Mouse (Mus musculus) neural tube, embryonic 11.5 days (tissue): ENCODE measurements around the gene Rpp25l. TPM values are rescaled to one million over a fixed set of nuclear protein-coding genes. Genes with fewer than 3 reads are reported as not detected.

Source experiments
- ATAC-seq: fragments of 200-750 bp; cut with Nextera tagmentation; 2 replicates; pipeline ENCODE4 v1.8.0; 2017; ENCODE audit warnings: moderate number of reproducible peaks, mild to moderate bottlenecking, moderate TSS enrichment, moderate library complexity; ENCODE audit not compliant: insufficient read depth, low FRiP score, low TSS enrichment
- DNase-seq: peaks from one replicate; pipeline ENCODE4 v3.0.0-alpha.2; 2015; ENCODE audit warnings: low spot score
- H3K27ac ChIP-seq: fragments of 300-500 bp; sonication (generic); 2 replicates; pipeline ENCODE4 v1.5.1; 2014; ENCODE audit warnings: low read depth, mild to moderate bottlenecking, low read length
- H3K27me3 ChIP-seq: fragments of 300-500 bp; sonication (generic); 2 replicates; pipeline ENCODE4 v1.6.1; 2014; ENCODE audit warnings: mild to moderate bottlenecking, low read length, mixed read lengths; ENCODE audit not compliant: control insufficient read depth, insufficient read depth
- H3K36me3 ChIP-seq: fragments of 300-500 bp; sonication (generic); 2 replicates; pipeline ENCODE4 v1.6.1; 2014; ENCODE audit warnings: mild to moderate bottlenecking, low read length, moderate library complexity, mixed read lengths; ENCODE audit not compliant: control insufficient read depth, insufficient read depth
- H3K4me1 ChIP-seq: fragments of 300-500 bp; sonication (generic); 2 replicates; pipeline ENCODE4 v1.6.1; 2014; ENCODE audit warnings: low read length, mixed read lengths; ENCODE audit not compliant: control insufficient read depth, insufficient read depth
- H3K4me2 ChIP-seq: fragments of 300-500 bp; sonication (generic); 2 replicates; pipeline ENCODE4 v1.6.1; 2014; ENCODE audit warnings: low read depth, mild to moderate bottlenecking, moderate library complexity
- H3K4me3 ChIP-seq: fragments of 300-500 bp; sonication (generic); 2 replicates; pipeline ENCODE4 v1.5.1; 2014; ENCODE audit warnings: low read depth, low read length
- H3K9ac ChIP-seq: fragments of 300-500 bp; sonication (generic); 2 replicates; pipeline ENCODE4 v1.6.1; 2014; ENCODE audit warnings: mild to moderate bottlenecking, low read length
- H3K9me3 ChIP-seq: fragments of 300-500 bp; sonication (generic); 2 replicates; pipeline ENCODE4 v1.6.1; 2016; ENCODE audit warnings: low read length; ENCODE audit not compliant: control insufficient read depth
- WGBS: fragments of 180-500 bp; shearing (Covaris S2); extraction: QIAGEN DNeasy Blood & Tissue Kit; methylation state at CpG from one replicate; pipeline ENCODE4 v1.1.7; 2014; 5-methylcytosine and 5-hydroxymethylcytosine counted together
- polyA plus RNA-seq: library from polyadenylated mRNA; unstranded; fragments of >200 nt; fragmentation: Nextera tagmentation; extraction: Ambion mirVana; gene quantifications from 2 replicates; pipeline ENCODE4 v1.2.1, GENCODE M21; 2014

Gene Rpp25l
- polyA plus RNA-seq, 1 experiment from 2014 or later, result 81.2 TPM

GRCm38 (mm10) chr4:41672522-41672963 is 40.8 kb downstream of the Rpp25l start:
- Histone ChIP-seq H3K27ac (peak overlapping the region; percentile 65), H3K4me3 (no peak overlapping the region), H3K4me2 (no peak overlapping the region), H3K9me3 (no peaks in the 10 kb centered on the region), H3K27me3 (no peaks in the 10 kb centered on the region), H3K9ac (peak overlapping the region; percentile 41), H3K36me3 (no peaks in the 10 kb centered on the region), H3K4me1 (peaks cover 43% of the 10 kb centered on the region)
- ATAC-seq, result no peak
- no peak for DNase-seq
- 27% methylated on average over 8 of the region's 8 CpGs for WGBS

GRCm38 (mm10) chr4:41671963-41672480 is 41.3 kb downstream of the Rpp25l start:
- no peak for DNase-seq
- H3K36me3 ChIP-seq, result no peaks in the 10 kb centered on the region
- ATAC-seq, result peak; percentile 28; the same call in 1 of the 2 replicates
- peak overlapping the region; percentile 41 for H3K9ac ChIP-seq
- H3K4me1 ChIP-seq, result peaks cover 39% of the 10 kb centered on the region
- no peak overlapping the region for H3K4me2 ChIP-seq
- no peaks in the 10 kb centered on the region for H3K9me3 ChIP-seq
- H3K27ac ChIP-seq, result peak overlapping the region; percentile 65; the same call in 1 of the 2 replicates
- WGBS, result 8% methylated on average over 8 of the region's 8 CpGs
- H3K27me3 ChIP-seq, result no peaks in the 10 kb centered on the region
- H3K4me3 ChIP-seq, result no peak overlapping the region

GRCm38 (mm10) chr4:41671500-41671899 is 41.8 kb downstream of the Rpp25l start:
- H3K36me3 ChIP-seq, result no peaks in the 10 kb centered on the region
- 41% methylated on average over 5 of the region's 5 CpGs for WGBS
- H3K9ac ChIP-seq, result no peak overlapping the region
- H3K9me3 ChIP-seq, result no peaks in the 10 kb centered on the region
- H3K4me2 ChIP-seq, result no peak overlapping the region
- no peak for ATAC-seq
- no peak overlapping the region for H3K27ac ChIP-seq
- DNase-seq, result no peak
- no peaks in the 10 kb centered on the region for H3K27me3 ChIP-seq
- H3K4me3 ChIP-seq, result no peak overlapping the region
- peaks cover 40% of the 10 kb centered on the region for H3K4me1 ChIP-seq

GRCm38 (mm10) chr4:41670836-41671235 is 42.5 kb downstream of the Rpp25l start:
- Histone ChIP-seq H3K4me1 (peaks cover 34% of the 10 kb centered on the region), H3K27ac (no peak overlapping the region), H3K9me3 (no peaks in the 10 kb centered on the region), H3K9ac (no peak overlapping the region), H3K4me3 (no peak overlapping the region), H3K27me3 (no peaks in the 10 kb centered on the region), H3K4me2 (no peak overlapping the region), H3K36me3 (no peaks in the 10 kb centered on the region)
- ATAC-seq (no peak), DNase-seq (no peak)
- WGBS, result 83% methylated on average over 18 of the region's 18 CpGs

- Histone ChIP-seq H3K27ac (no peak overlapping the region), H3K9me3 (no peaks in the 10 kb centered on the region), H3K4me2 (no peak overlapping the region), H3K4me3 (no peak overlapping the region), H3K9ac (no peak overlapping the region; the same call in 1 of the 2 replicates), H3K4me1 (peaks cover 38% of the 10 kb centered on the region), H3K36me3 (peaks cover 2% of the 10 kb centered on the region; the same call in 1 of the 2 replicates), H3K27me3 (no peaks in the 10 kb centered on the region)
- ATAC-seq, result no peak
- WGBS, result 80% methylated on average over 10 of the region's 11 CpGs
- DNase-seq, result no peak
These were observed 46.7 kb downstream of the Rpp25l start for GRCm38 (mm10) chr4:41666646-41667045.

GRCm38 (mm10) chr4:41665009-41665675 is 48.2 kb downstream of the Rpp25l start:
- H3K4me2 ChIP-seq, result no peak overlapping the region
- no peak overlapping the region for H3K4me3 ChIP-seq
- no peaks in the 10 kb centered on the region for H3K27me3 ChIP-seq
- peaks cover 2% of the 10 kb centered on the region; the same call in 1 of the 2 replicates for H3K36me3 ChIP-seq
- peaks cover 51% of the 10 kb centered on the region for H3K4me1 ChIP-seq
- WGBS, result 9% methylated on average over 5 of the region's 8 CpGs
- H3K9me3 ChIP-seq, result no peaks in the 10 kb centered on the region
- no peak for DNase-seq
- ATAC-seq, result no peak
- H3K27ac ChIP-seq, result peak overlapping the region; percentile 7; the same call in 1 of the 2 replicates
- H3K9ac ChIP-seq, result 0 out of 2 replicates have a peak overlapping the region, but pooled peaks have one; percentile 5

GRCm38 (mm10) chr4:41664533-41664932 is 48.8 kb downstream of the Rpp25l start:
- Histone ChIP-seq H3K9me3 (no peaks in the 10 kb centered on the region), H3K4me2 (no peak overlapping the region), H3K4me1 (peaks cover 55% of the 10 kb centered on the region), H3K27ac (no peak overlapping the region), H3K4me3 (no peak overlapping the region), H3K9ac (no peak overlapping the region), H3K36me3 (peaks cover 2% of the 10 kb centered on the region; the same call in 1 of the 2 replicates), H3K27me3 (no peaks in the 10 kb centered on the region)
- DNase-seq (no peak), ATAC-seq (no peak)
- WGBS, result 51% methylated on average over 7 of the region's 7 CpGs

- Histone ChIP-seq H3K27me3 (no peaks in the 10 kb centered on the region), H3K4me3 (no peak overlapping the region), H3K9ac (no peak overlapping the region), H3K9me3 (no peaks in the 10 kb centered on the region), H3K27ac (no peak overlapping the region), H3K4me2 (no peak overlapping the region), H3K4me1 (peaks cover 63% of the 10 kb centered on the region), H3K36me3 (peaks cover 2% of the 10 kb centered on the region; the same call in 1 of the 2 replicates)
- ATAC-seq (no peak), DNase-seq (no peak)
- WGBS, result 33% methylated on average over 9 of the region's 9 CpGs
These were observed 49.7 kb downstream of the Rpp25l start for GRCm38 (mm10) chr4:41663614-41664013.

GRCm38 (mm10) chr4:41662723-41663122 is 50.6 kb downstream of the Rpp25l start:
- no peaks in the 10 kb centered on the region for H3K9me3 ChIP-seq
- peaks cover 69% of the 10 kb centered on the region for H3K4me1 ChIP-seq
- no peak overlapping the region for H3K4me2 ChIP-seq
- H3K9ac ChIP-seq, result no peak overlapping the region
- H3K27me3 ChIP-seq, result no peaks in the 10 kb centered on the region
- 52% methylated on average over 11 of the region's 11 CpGs for WGBS
- DNase-seq (peak; percentile 56), ATAC-seq (no peak)
- 0 out of 2 replicates have a peak overlapping the region, but pooled peaks have one; percentile 23 for H3K27ac ChIP-seq
- peaks cover 6% of the 10 kb centered on the region for H3K36me3 ChIP-seq
- no peak overlapping the region for H3K4me3 ChIP-seq
